Mouse (Mus musculus) hindlimb bud, embryonic 11.5 days (tissue): ENCODE data around the gene Dab1.

Source experiments
- DNase-seq: peaks from one replicate; pipeline ENCODE4 v3.0.0-alpha.2; 2012; ENCODE audit warnings: low read depth, low spot score; ENCODE audit errors: extremely low spot score

Dab1 gene

GRCm38 (mm10) chr4:104779460-104779859, 1160.3 kb downstream of the Dab1 start:
- DNase-seq, result no peak

GRCm38 (mm10) chr4:104781441-104781840, 1162.3 kb downstream of the Dab1 start:
- DNase-seq, result no peak

GRCm38 (mm10) chr4:104782346-104782745, 1163.2 kb downstream of the Dab1 start:
- DNase-seq, result no peak

- DNase-seq, result no peak
These were observed 1173.0 kb downstream of the Dab1 start for GRCm38 (mm10) chr4:104792111-104792510.
